Mouse (Mus musculus) lung, postnatal 0 days (tissue): Measurements from ENCODE around the gene Ccdc126. TPM values are rescaled to one million over a fixed set of nuclear protein-coding genes. Genes with fewer than 3 reads are reported as not detected.

ENCODE experiments used
- ATAC-seq: fragments of 200-750 bp; cut with Nextera tagmentation; 2 replicates; pipeline ENCODE4 v1.8.0; 2017; ENCODE audit warnings: moderate library complexity
- DNase-seq: peaks from one replicate; pipeline ENCODE4 v3.0.0-alpha.2; 2016; ENCODE audit warnings: low spot score
- H3K27ac ChIP-seq: fragments of 300-500 bp; sonication (generic); 2 replicates; pipeline ENCODE4 v1.5.1; 2014; ENCODE audit warnings: antibody characterized with exemption, mild to moderate bottlenecking, low read length, mixed read lengths
- H3K27me3 ChIP-seq: fragments of 300-500 bp; sonication (generic); replicated peaks from 2 replicates; pipeline ENCODE4 v1.6.1; 2014; ENCODE audit warnings: low read length, mixed read lengths; ENCODE audit not compliant: insufficient read depth
- H3K36me3 ChIP-seq: fragments of 300-500 bp; sonication (generic); 2 replicates; pipeline ENCODE4 v1.6.1; 2014; ENCODE audit warnings: low read length, mixed read lengths; ENCODE audit not compliant: insufficient read depth
- H3K4me1 ChIP-seq: fragments of 300-500 bp; sonication (generic); 2 replicates; pipeline ENCODE4 v1.6.1; 2014; ENCODE audit warnings: antibody characterized with exemption, low read depth, low read length, mixed read lengths; ENCODE audit not compliant: insufficient read depth
- H3K4me2 ChIP-seq: fragments of 300-500 bp; sonication (generic); replicated peaks from 2 replicates; pipeline ENCODE4 v1.6.1; 2014; ENCODE audit warnings: low read depth, mild to moderate bottlenecking, low read length, moderate library complexity, mixed read lengths
- H3K4me3 ChIP-seq: fragments of 300-500 bp; sonication (generic); 2 replicates; pipeline ENCODE4 v1.5.1; 2014; ENCODE audit warnings: low read depth, low read length
- H3K9ac ChIP-seq: fragments of 300-500 bp; sonication (generic); replicated peaks from 2 replicates; pipeline ENCODE4 v1.6.1; 2014; ENCODE audit warnings: low read depth, mild to moderate bottlenecking
- H3K9me3 ChIP-seq: fragments of 300-500 bp; sonication (generic); 2 replicates; pipeline ENCODE4 v1.6.1; 2016; ENCODE audit warnings: low read length, mixed read lengths
- CTCF ChIP-seq: IDR thresholded peaks from 2 replicates; pipeline ENCODE4 v1.5.1; 2016; ENCODE audit warnings: antibody characterized with exemption, mild to moderate bottlenecking
- EP300 ChIP-seq: IDR thresholded peaks from 2 replicates; pipeline ENCODE4 v1.6.1; 2016; ENCODE audit warnings: antibody characterized with exemption, mild to moderate bottlenecking, control low read depth
- WGBS: fragments of 180-500 bp; shearing (Covaris S2); extraction: QIAGEN DNeasy Blood & Tissue Kit; methylation state at CpG from one replicate; pipeline ENCODE4 v1.1.7; 2014; 5-methylcytosine and 5-hydroxymethylcytosine counted together
- polyA plus RNA-seq: library from polyadenylated mRNA; unstranded; fragments of >200 nt; fragmentation: Nextera tagmentation; extraction: Ambion mirVana; gene quantifications from 2 replicates; pipeline ENCODE4 v1.2.1, GENCODE M21; 2015

The Ccdc126 gene
- polyA plus RNA-seq, 1 experiment from 2014 or later = 14.8 TPM

GRCm38 (mm10) chr6:49354613-49355012 lies 35.5 kb downstream of the Ccdc126 start:
- H3K9me3 ChIP-seq = no peaks in the 10 kb centered on the region
- TF ChIP-seq EP300 = no peak
- H3K4me3 ChIP-seq = no peak overlapping the region
- H3K4me2 ChIP-seq = no peak overlapping the region
- no peaks in the 10 kb centered on the region for H3K27me3 ChIP-seq
- 65% methylated on average over 3 of the region's 3 CpGs for WGBS
- H3K4me1 ChIP-seq = no peaks in the 10 kb centered on the region
- no peak overlapping the region for H3K27ac ChIP-seq
- no peaks in the 10 kb centered on the region for H3K36me3 ChIP-seq
- ATAC-seq (no peak), DNase-seq (no peak)
- no peak overlapping the region for H3K9ac ChIP-seq

- H3K4me3 ChIP-seq = no peak overlapping the region
- no peak overlapping the region for H3K9ac ChIP-seq
- TF ChIP-seq EP300 (no peak), CTCF (peak; percentile 52)
- no peak overlapping the region for H3K4me2 ChIP-seq
- H3K27me3 ChIP-seq = no peaks in the 10 kb centered on the region
- H3K36me3 ChIP-seq = no peaks in the 10 kb centered on the region
- no peaks in the 10 kb centered on the region for H3K9me3 ChIP-seq
- WGBS = 71% methylated on average over 4 of the region's 4 CpGs
- H3K4me1 ChIP-seq = no peaks in the 10 kb centered on the region
- ATAC-seq (no peak), DNase-seq (no peak)
- no peak overlapping the region for H3K27ac ChIP-seq
Measured at GRCm38 (mm10) chr6:49355171-49355570, 36.1 kb downstream of the Ccdc126 start.

- H3K9ac ChIP-seq = no peak overlapping the region
- peak; percentile 38 for DNase-seq
- H3K4me3 ChIP-seq = no peak overlapping the region
- no peaks in the 10 kb centered on the region for H3K9me3 ChIP-seq
- no peak overlapping the region for H3K27ac ChIP-seq
- no peaks in the 10 kb centered on the region for H3K27me3 ChIP-seq
- TF ChIP-seq CTCF (peak; percentile 48), EP300 (no peak)
- no peak overlapping the region for H3K4me2 ChIP-seq
- H3K4me1 ChIP-seq = no peaks in the 10 kb centered on the region
- H3K36me3 ChIP-seq = no peaks in the 10 kb centered on the region
- no peak for ATAC-seq
Measured at GRCm38 (mm10) chr6:49360420-49360819, 41.3 kb downstream of the Ccdc126 start.

GRCm38 (mm10) chr6:49367159-49368054 lies 48.3 kb downstream of the Ccdc126 start, which contains the start of gene Fam221a:
Gene Fam221a, plus strand, starts transcription at chr6:49367739.
- ATAC-seq (peak; percentile 96), DNase-seq (peak; percentile 99)
- H3K9me3 ChIP-seq = no peaks in the 10 kb centered on the region
- H3K4me3 ChIP-seq = peak within 1 kb of the TSS; percentile 59
- peak within 1 kb of the TSS; percentile 87 for H3K27ac ChIP-seq
- WGBS = 3% methylated on average over 37 of the region's 49 CpGs
- peak within 1 kb of the TSS; percentile 66 for H3K9ac ChIP-seq
- H3K4me1 ChIP-seq = peaks cover 6% of the 10 kb centered on the region; the same call in 1 of the 2 replicates
- peak; percentile 52 for TF ChIP-seq EP300
- peak; percentile 67 for TF ChIP-seq CTCF
- H3K36me3 ChIP-seq = no peaks in the 10 kb centered on the region
- H3K4me2 ChIP-seq = peak within 1 kb of the TSS; percentile 71
- H3K27me3 ChIP-seq = no peaks in the 10 kb centered on the region

- Histone ChIP-seq H3K4me2 (peak overlapping the region; percentile 71), H3K9ac (peak overlapping the region; percentile 66), H3K4me1 (peaks cover 6% of the 10 kb centered on the region; the same call in 1 of the 2 replicates), H3K27me3 (no peaks in the 10 kb centered on the region), H3K27ac (peak overlapping the region; percentile 87), H3K4me3 (peak overlapping the region; percentile 59), H3K36me3 (no peaks in the 10 kb centered on the region), H3K9me3 (no peaks in the 10 kb centered on the region)
- TF ChIP-seq EP300 = no peak
- TF ChIP-seq CTCF = no peak
- WGBS = 30% methylated on average over 3 of the region's 3 CpGs
- DNase-seq = no peak
- ATAC-seq = no peak
Measured at GRCm38 (mm10) chr6:49368212-49368611, 49.1 kb downstream of the Ccdc126 start.

DNA sequence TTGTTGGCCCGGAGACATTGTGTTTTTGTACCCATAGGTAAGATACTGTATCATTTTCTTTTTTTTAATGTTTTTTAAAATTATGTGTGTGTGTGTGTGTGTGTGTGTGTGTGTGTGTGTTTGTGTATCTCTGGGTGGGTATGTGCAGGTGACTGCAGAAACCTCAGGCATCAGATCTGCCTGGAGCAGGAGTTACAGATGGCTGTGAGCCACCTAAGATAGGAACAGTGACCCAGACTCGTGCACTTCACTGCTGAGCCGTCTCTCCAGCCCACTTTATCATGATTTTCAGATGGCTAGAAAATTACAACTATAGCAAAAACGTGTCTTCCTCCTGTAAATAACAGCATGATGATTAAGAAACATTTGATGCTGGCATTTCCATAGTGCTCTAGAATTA lies 53.6 kb downstream of the Ccdc126 start:
- no peaks in the 10 kb centered on the region for H3K27me3 ChIP-seq
- 66% methylated on average over 4 of the region's 4 CpGs for WGBS
- H3K9ac ChIP-seq = no peak overlapping the region
- TF ChIP-seq CTCF (no peak), EP300 (no peak)
- H3K27ac ChIP-seq = no peak overlapping the region
- H3K4me2 ChIP-seq = no peak overlapping the region
- H3K4me1 ChIP-seq = peaks cover 6% of the 10 kb centered on the region; the same call in 1 of the 2 replicates
- DNase-seq (no peak), ATAC-seq (no peak)
- no peaks in the 10 kb centered on the region for H3K9me3 ChIP-seq
- H3K4me3 ChIP-seq = no peak overlapping the region
- H3K36me3 ChIP-seq = no peaks in the 10 kb centered on the region
